Mouse (Mus musculus): ENCODE results near the gene Cdk2ap2. TPM values are rescaled to one million over a fixed set of nuclear protein-coding genes. Genes with fewer than 3 reads are reported as not detected.

Cdk2ap2 gene
- polyA plus RNA-seq, 1 experiment from 2014 or later: 66.9 TPM

DNA sequence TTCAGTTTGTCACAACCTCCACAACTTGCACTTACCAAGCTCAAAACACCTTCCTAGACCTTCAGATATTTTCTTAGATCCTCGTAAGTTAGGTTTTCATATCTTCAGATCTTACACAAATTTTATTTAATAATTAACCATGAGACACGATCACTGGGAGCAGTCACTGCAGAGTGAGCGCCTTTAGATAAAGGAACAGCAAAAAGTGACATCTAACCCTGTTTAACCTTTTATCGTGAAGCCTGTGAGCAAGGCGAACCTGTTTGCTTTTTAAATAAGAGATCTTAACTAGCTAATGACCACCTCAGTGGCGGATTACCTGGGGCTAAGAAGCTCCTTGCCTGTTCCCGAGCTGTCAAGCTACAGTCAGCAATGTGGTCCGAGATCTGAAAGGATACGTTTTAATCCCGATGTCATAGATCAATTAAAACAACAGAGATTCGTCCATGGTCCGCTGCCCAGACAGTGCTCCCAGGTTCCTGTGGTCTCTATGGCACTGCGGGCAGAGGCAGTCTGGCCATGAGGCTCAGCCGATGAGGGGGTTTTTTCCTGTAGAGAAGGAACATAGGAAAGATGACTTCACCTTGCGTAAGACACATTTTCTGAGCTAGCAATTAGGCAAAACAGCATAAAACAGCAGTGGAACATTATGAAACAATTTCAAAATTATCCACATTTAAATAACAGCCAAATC, 28.1 kb upstream of the Cdk2ap2 start:
- Histone ChIP-seq H3K9ac (replicated peaks) (no peak overlapping the region), H3K9me3 (no peaks in the 10 kb centered on the region), H3K27me3 (no peaks in the 10 kb centered on the region), H3K27ac (no peak overlapping the region), H3K4me2 (no peak overlapping the region), H3K4me3 (replicated peaks) (no peak overlapping the region), H3K4me1 (replicated peaks) (peaks cover 4% of the 10 kb centered on the region), H3K36me3 (no peaks in the 10 kb centered on the region)
- no peak for ATAC-seq (ENCODE audit: insufficient number of reproducible peaks, insufficient read depth, low FRiP score, low TSS enrichment, low read depth)
- WGBS: 81% methylated on average over 15 of the region's 15 CpGs

DNA sequence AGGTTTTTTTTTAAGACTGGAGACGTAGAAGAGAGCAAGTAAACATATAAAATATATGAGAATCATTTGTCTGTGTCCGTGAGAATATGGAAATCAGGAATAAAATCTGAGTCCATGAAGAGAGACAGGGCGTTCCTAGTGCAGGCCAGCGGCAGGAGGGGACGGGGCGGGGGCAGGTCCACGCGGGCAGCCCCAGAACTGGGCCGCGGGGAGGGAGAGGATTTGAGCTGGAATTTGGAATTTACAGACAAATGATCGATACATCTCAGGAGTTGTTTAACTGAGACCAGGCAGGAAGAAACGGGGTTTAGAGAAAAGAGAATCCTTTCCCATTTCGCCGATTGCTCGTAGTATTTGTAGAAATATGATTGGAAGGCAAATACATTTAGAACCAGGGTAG, 26.7 kb upstream of the Cdk2ap2 start:
- no peaks in the 10 kb centered on the region for H3K36me3 ChIP-seq
- no peak overlapping the region for H3K27ac ChIP-seq
- H3K9me3 ChIP-seq: no peaks in the 10 kb centered on the region
- H3K27me3 ChIP-seq: no peaks in the 10 kb centered on the region
- WGBS: 79% methylated on average over 15 of the region's 15 CpGs
- ATAC-seq (ENCODE audit: insufficient number of reproducible peaks, insufficient read depth, low FRiP score, low TSS enrichment, low read depth): no peak
- H3K4me3 ChIP-seq (replicated peaks): no peak overlapping the region
- no peak overlapping the region for H3K4me2 ChIP-seq
- H3K4me1 ChIP-seq (replicated peaks): peaks cover 4% of the 10 kb centered on the region
- H3K9ac ChIP-seq (replicated peaks): no peak overlapping the region

DNA sequence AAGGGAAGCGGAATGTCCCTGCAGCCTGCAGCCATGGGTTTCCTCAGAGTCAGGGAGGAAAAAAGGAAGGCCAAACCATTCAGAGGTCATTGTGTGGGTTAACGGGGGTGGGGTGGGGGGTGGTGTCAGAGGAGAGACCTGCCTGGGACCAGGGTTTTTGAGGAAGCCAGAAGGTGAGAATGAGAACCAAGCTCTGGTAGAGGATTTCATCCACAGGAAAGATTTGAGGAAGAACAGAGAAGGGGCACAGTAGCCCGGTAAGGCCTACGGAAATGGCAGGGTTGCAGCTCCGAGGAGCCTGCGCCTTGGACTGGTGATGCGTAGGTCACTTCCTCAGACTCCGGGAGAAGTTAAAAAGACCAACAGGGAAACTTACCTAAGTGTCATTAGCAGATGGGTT, 26.2 kb upstream of the Cdk2ap2 start:
- Histone ChIP-seq H3K36me3 (no peaks in the 10 kb centered on the region), H3K9me3 (no peaks in the 10 kb centered on the region), H3K27me3 (no peaks in the 10 kb centered on the region), H3K9ac (replicated peaks) (no peak overlapping the region), H3K4me3 (replicated peaks) (no peak overlapping the region), H3K4me1 (replicated peaks) (peaks cover 4% of the 10 kb centered on the region), H3K4me2 (no peak overlapping the region), H3K27ac (no peak overlapping the region)
- no peak for ATAC-seq (ENCODE audit: insufficient number of reproducible peaks, insufficient read depth, low FRiP score, low TSS enrichment, low read depth)
- WGBS: 84% methylated on average over 8 of the region's 8 CpGs

DNA sequence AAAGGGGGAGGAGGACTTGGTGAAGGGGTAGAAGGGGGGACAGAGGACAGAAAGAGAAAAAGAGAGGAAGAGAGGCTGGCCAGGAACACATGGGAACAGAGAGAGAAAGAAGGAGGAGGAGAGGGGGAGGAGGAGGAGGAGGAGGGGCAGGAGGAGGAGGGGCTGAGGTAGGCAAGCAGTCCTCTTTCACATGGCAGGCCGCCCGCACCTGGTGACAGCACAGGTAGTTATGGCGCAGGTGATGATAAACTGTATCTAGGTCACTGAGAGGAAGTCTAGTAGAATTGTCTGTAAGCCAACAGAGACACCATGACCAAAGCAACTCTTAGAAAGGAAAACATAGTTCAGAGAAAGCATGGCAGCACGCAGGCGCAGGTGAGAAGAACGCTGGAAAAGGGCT, 25.6 kb upstream of the Cdk2ap2 start:
- 91% methylated on average over 6 of the region's 6 CpGs for WGBS
- H3K9me3 ChIP-seq: no peaks in the 10 kb centered on the region
- no peaks in the 10 kb centered on the region for H3K27me3 ChIP-seq
- ATAC-seq (ENCODE audit: insufficient number of reproducible peaks, insufficient read depth, low FRiP score, low TSS enrichment, low read depth): no peak
- no peaks in the 10 kb centered on the region for H3K36me3 ChIP-seq
- H3K9ac ChIP-seq (replicated peaks): no peak overlapping the region
- H3K27ac ChIP-seq: no peak overlapping the region
- H3K4me2 ChIP-seq: no peak overlapping the region
- no peak overlapping the region for H3K4me3 ChIP-seq (replicated peaks)
- peaks cover 4% of the 10 kb centered on the region for H3K4me1 ChIP-seq (replicated peaks)

DNA sequence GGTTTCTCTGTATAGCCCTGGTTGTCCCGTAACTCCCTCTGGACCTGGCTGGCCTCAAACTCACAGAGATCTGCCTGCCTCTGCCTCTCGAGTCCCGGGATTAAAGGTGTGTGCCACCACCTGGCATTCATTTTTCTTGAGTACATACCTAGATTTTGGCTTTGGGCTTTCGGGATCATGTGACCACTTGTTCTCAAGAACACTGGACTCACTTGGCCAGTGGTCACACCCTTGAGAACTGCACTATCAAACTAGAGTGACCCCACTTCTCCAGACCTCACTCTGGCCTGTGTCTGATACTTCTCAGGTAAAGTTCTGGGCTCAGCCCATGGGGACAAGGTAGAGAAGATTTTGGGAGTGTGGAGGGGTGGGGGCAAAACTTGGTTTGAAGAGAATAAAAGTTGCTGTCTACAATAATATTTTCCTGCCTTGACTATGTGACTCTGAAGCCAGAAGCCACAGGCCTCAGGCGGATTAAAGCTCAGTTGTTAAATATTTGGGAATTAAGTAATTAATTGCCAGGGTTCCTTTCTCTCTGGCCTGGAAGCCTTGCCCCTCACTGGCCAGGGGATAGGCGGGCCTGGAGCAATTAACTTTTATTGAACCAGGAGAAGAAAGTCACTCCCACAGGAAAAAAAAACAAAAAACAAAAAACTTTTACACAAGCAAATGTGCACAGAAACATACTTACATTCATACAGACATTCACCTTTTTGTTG, 24.1 kb upstream of the Cdk2ap2 start:
- Histone ChIP-seq H3K4me2 (no peak overlapping the region), H3K27me3 (no peaks in the 10 kb centered on the region), H3K36me3 (no peaks in the 10 kb centered on the region), H3K27ac (no peak overlapping the region; the same call in 1 of the 2 replicates), H3K9me3 (no peaks in the 10 kb centered on the region), H3K4me1 (replicated peaks) (peaks cover 4% of the 10 kb centered on the region), H3K9ac (replicated peaks) (no peak overlapping the region), H3K4me3 (replicated peaks) (no peak overlapping the region)
- ATAC-seq (ENCODE audit: insufficient number of reproducible peaks, insufficient read depth, low FRiP score, low TSS enrichment, low read depth): no peak
- 68% methylated on average over 6 of the region's 6 CpGs for WGBS

DNA sequence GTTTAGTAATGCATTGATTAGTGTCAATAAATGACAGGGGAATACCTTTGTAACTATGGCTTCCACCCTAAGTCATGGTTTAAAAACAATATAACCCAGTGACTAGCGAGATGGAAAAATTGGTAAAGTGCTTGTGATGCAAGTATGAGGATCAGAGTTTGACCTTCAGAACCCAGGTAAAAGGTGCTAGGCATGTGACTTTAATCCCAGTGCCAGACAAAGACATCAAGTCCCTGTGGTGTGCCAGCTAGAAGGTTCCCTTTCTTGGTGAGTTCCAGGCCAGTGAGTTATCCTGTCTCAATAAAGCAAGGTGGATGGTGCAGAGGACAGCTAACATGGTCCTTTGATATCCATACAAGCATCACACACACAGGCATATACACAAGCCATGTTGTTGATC, 21.5 kb upstream of the Cdk2ap2 start:
- no peak for ATAC-seq (ENCODE audit: insufficient number of reproducible peaks, insufficient read depth, low FRiP score, low TSS enrichment, low read depth)
- no peak overlapping the region for H3K27ac ChIP-seq
- peaks cover 4% of the 10 kb centered on the region for H3K4me1 ChIP-seq (replicated peaks)
- H3K9ac ChIP-seq (replicated peaks): no peak overlapping the region
- no peaks in the 10 kb centered on the region for H3K9me3 ChIP-seq
- H3K27me3 ChIP-seq: no peaks in the 10 kb centered on the region
- H3K36me3 ChIP-seq: no peaks in the 10 kb centered on the region
- no peak overlapping the region for H3K4me3 ChIP-seq (replicated peaks)
- H3K4me2 ChIP-seq: no peak overlapping the region
- 88% methylated on average over 1 of the region's 1 CpGs for WGBS

DNA sequence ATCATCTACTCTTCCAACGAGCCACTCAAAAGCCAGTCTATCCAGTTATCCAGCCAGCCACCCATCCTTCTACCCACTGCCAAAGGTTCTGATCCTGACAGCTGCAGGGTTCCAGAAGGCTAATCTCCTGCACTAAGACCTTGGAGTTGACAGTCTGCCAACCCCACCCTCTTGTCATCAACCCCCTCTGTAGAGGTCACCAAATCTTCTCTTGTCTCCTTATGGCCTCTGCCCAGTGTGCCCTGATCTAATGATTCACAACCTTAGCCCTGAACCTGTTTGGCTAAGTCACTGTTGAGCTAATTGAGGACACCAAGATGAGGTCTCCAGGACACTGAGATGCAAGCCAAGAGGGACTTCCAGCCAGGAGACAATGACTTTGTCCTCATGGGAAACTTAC, 17.4 kb upstream of the Cdk2ap2 start:
- whole genome bisulfite sequencing: 79% methylated on average over 1 of the region's 1 CpGs
- Histone ChIP-seq H3K9me3 (no peaks in the 10 kb centered on the region), H3K4me1 (replicated peaks) (0 out of 2 replicates have a peak, but pooled peaks cover 7% of the 10 kb centered on the region), H3K27me3 (peaks cover 8% of the 10 kb centered on the region; the same call in 1 of the 2 replicates), H3K4me2 (no peak overlapping the region), H3K9ac (replicated peaks) (no peak overlapping the region), H3K36me3 (no peaks in the 10 kb centered on the region), H3K27ac (no peak overlapping the region), H3K4me3 (replicated peaks) (no peak overlapping the region)
- no peak for ATAC-seq (ENCODE audit: insufficient number of reproducible peaks, insufficient read depth, low FRiP score, low TSS enrichment, low read depth)

DNA sequence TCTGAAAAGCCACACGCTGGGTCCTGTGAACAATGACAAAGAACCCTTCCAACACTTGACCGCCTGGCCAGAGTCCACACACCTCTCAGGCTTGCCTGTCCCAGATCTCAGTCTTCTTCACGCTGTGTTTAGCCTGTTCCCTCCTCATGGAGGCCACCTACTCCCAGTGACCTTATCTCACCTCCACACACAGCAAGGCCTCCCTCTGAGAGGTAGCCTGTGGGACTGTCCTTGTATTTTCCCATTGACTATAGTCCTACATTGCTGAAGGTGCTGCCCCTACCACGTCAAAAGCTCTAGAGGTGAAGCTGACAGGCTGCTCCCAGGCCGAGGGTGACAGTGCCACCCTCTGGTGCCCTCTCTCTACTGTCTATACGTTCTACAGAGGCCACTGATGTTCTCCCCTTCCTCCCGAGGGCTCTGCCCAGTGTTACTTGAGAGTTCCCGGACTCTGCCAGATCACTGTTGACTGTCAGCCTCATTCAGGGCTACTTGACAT, 16.4 kb upstream of the Cdk2ap2 start:
- ATAC-seq (ENCODE audit: insufficient number of reproducible peaks, insufficient read depth, low FRiP score, low TSS enrichment, low read depth): no peak
- H3K4me3 ChIP-seq (replicated peaks): no peak overlapping the region
- no peaks in the 10 kb centered on the region for H3K9me3 ChIP-seq
- 0 out of 2 replicates have a peak, but pooled peaks cover 7% of the 10 kb centered on the region for H3K4me1 ChIP-seq (replicated peaks)
- 60% methylated on average over 8 of the region's 8 CpGs for WGBS
- H3K4me2 ChIP-seq: no peak overlapping the region
- no peak overlapping the region for H3K27ac ChIP-seq
- H3K27me3 ChIP-seq: peaks cover 11% of the 10 kb centered on the region; the same call in 1 of the 2 replicates
- no peaks in the 10 kb centered on the region for H3K36me3 ChIP-seq
- no peak overlapping the region for H3K9ac ChIP-seq (replicated peaks)

DNA sequence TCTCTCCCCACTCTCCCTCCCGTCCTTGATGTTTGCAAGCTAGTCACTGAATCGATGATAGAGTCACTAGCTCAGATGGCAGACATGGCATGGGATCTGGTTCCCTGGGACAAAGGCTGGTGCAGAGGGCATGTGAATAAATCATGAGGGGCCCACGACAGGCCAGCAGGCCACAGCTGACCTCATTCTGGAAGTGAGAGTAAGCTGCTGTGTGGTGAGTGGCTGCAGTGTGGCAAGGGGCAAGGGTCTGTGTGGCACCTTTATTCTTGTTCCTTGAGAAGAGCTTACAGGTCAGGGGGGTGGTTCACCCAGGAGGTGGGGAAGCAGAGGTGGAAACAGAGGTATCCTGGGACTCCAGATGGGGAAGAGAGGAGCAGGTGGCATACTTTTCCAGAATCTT, 15.6 kb upstream of the Cdk2ap2 start, which contains the start of gene Cabp2:
Cabp2 (plus strand) TSS at position 185 of the 400 bp plus-strand sequence.
- 69% methylated on average over 3 of the region's 3 CpGs for WGBS
- no peak within 1 kb of the TSS for H3K4me2 ChIP-seq
- H3K27me3 ChIP-seq: peaks cover 17% of the 10 kb centered on the region; the same call in 1 of the 2 replicates
- no peak for ATAC-seq (ENCODE audit: insufficient number of reproducible peaks, insufficient read depth, low FRiP score, low TSS enrichment, low read depth)
- H3K4me1 ChIP-seq (replicated peaks): 0 out of 2 replicates have a peak, but pooled peaks cover 7% of the 10 kb centered on the region
- H3K4me3 ChIP-seq (replicated peaks): no peak within 1 kb of the TSS
- H3K9ac ChIP-seq (replicated peaks): no peak within 1 kb of the TSS
- H3K9me3 ChIP-seq: no peaks in the 10 kb centered on the region
- H3K36me3 ChIP-seq: no peaks in the 10 kb centered on the region
- no peak within 1 kb of the TSS for H3K27ac ChIP-seq

DNA sequence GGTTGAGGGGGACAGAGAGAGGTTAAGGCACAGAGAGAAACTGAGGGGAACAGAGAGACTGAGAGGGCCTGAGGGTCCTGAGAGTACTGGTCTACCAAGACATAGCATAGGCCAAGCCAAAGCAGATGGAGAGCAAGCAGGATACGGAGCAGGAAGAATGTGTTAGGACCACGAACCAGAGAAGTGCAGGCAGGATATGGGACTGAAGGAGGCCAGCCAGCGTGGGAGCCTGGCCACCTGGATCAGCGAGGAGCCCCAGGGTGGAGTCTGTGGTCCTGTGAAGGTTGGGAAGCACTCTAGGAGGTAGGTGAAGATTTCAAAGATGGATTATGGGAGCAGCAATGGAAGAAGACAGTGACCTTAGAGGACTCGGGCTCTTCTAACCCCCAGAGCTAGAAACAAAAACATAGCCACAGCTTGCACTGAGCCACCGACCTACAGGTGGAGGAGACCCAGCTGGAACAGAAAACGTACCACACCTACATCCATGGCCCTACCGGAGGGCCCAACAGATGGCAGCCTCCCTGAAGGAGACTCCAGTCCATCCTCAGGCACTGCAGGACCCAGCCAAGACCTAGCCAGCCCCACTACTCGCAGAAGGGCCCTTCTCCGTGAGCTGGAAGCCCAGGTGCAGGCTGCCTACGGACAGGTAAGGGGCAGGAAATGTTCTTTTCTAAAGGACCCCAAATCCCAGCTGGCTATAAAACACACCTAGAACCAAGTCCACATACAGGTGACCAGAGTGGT, 14.6 kb upstream of the Cdk2ap2 start:
- no peak overlapping the region for H3K9ac ChIP-seq (replicated peaks)
- H3K27ac ChIP-seq: no peak overlapping the region
- H3K9me3 ChIP-seq: no peaks in the 10 kb centered on the region
- 0 out of 2 replicates have a peak, but pooled peaks cover 7% of the 10 kb centered on the region for H3K4me1 ChIP-seq (replicated peaks)
- H3K27me3 ChIP-seq: peaks cover 17% of the 10 kb centered on the region; the same call in 1 of the 2 replicates
- H3K4me2 ChIP-seq: no peak overlapping the region
- 83% methylated on average over 11 of the region's 11 CpGs for WGBS
- no peaks in the 10 kb centered on the region for H3K36me3 ChIP-seq
- H3K4me3 ChIP-seq (replicated peaks): no peak overlapping the region
- ATAC-seq (ENCODE audit: insufficient number of reproducible peaks, insufficient read depth, low FRiP score, low TSS enrichment, low read depth): no peak

DNA sequence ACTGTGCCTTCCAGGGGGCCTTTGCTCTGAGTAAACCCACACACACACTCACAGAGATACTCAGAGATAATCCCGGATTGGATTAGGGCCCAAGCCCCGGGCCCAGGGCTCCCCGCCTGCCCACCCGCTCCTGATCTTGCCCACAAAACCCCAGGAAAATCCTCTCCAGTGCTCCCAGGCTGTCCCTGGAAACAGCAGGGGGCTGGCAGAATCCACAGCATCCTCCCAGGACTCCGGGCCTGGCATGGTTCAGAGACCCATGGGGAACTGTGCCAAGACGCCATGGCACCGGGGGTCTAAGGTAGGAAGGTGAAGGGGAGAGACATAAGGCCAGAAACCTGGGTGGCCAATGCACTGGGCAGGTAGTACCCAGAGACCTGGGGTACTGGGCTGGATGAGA, 13.7 kb upstream of the Cdk2ap2 start:
- Histone ChIP-seq H3K4me2 (no peak overlapping the region), H3K27ac (no peak overlapping the region), H3K36me3 (no peaks in the 10 kb centered on the region), H3K4me3 (replicated peaks) (no peak overlapping the region), H3K9ac (replicated peaks) (no peak overlapping the region), H3K27me3 (peaks cover 17% of the 10 kb centered on the region; the same call in 1 of the 2 replicates), H3K9me3 (no peaks in the 10 kb centered on the region), H3K4me1 (replicated peaks) (0 out of 2 replicates have a peak, but pooled peaks cover 7% of the 10 kb centered on the region)
- WGBS: 77% methylated on average over 7 of the region's 7 CpGs
- no peak for ATAC-seq (ENCODE audit: insufficient number of reproducible peaks, insufficient read depth, low FRiP score, low TSS enrichment, low read depth)
